In the genomic region with DNA sequence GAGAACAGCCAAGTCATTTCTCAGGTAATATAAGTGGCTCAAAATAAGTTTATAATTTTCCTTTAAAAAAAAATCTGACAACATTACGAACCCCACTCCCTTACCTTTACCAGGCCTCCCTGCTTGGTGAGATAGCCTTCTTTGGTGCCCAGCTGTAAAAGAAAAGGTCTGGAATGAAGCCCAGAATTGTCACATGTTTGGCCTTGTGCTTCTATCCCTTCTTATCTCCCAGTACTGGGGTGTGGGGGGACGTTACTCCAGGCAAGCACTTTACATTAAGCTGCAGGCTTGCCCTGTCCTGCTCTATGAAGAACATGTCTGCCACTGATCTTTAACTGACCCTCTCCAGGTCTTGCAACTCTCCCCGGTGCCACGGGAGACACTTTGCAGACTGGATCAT, we compare ENCODE assay signal across 8 mouse cellular contexts. TPM values are rescaled to one million over a fixed set of nuclear protein-coding genes. Genes with fewer than 3 reads are reported as not detected.
DNase-seq lines count a peak whose midpoint lies in the region; ATAC-seq and TF ChIP-seq lines count a peak whose summit lies in the region.

No protein-coding gene starts in this region.

- H3K4me1 ChIP-seq in heart, embryonic 11.5 days (ENCODE audit: control insufficient read depth, insufficient read depth, low read length): peaks cover 12% of the 10 kb centered on the region
- peaks cover 54% of the 10 kb centered on the region for H3K4me1 ChIP-seq in liver, embryonic 15.5 days (replicated peaks)
- H3K4me1 ChIP-seq in forebrain, postnatal 0 days (ENCODE audit: insufficient read depth): no peaks in the 10 kb centered on the region

- WGBS in heart, embryonic 11.5 days (ENCODE audit: insufficient replicate concordance): 26% methylated on average over 4 of the region's 4 CpGs
- WGBS in liver, embryonic 15.5 days (ENCODE audit: insufficient replicate concordance): 25% methylated on average over 4 of the region's 4 CpGs
- 65% methylated on average over 4 of the region's 4 CpGs for WGBS in forebrain, postnatal 0 days

- no peaks in the 10 kb centered on the region for H3K9me3 ChIP-seq in heart, embryonic 11.5 days (replicated peaks; ENCODE audit: control insufficient read depth, low read length)
- H3K9me3 ChIP-seq in liver, embryonic 15.5 days (replicated peaks): no peaks in the 10 kb centered on the region
- no peaks in the 10 kb centered on the region for H3K9me3 ChIP-seq in forebrain, postnatal 0 days (ENCODE audit: low read length)

- DNase-seq in adrenal gland, adult (ENCODE audit: inconsistent age in 2 of 2, low spot score in 1 of 2): peak; percentile 77 to 94
- DNase-seq in adrenal gland, postnatal 4 days (ENCODE audit: low spot score in 2 of 2): no peak
- DNase-seq in adipocyte (ENCODE audit: low spot score): peak; percentile 38
- DNase-seq in embryo, embryonic 10.5 days (ENCODE audit: low spot score): no peak
- no peak for DNase-seq in frontal cortex, postnatal 36 days (ENCODE audit: low spot score in 2 of 2)
- DNase-seq in forebrain, postnatal 0 days: no peak

- H3K36me3 ChIP-seq in heart, embryonic 11.5 days (ENCODE audit: control insufficient read depth, insufficient read depth, low read length): no peaks in the 10 kb centered on the region
- peaks cover 36% of the 10 kb centered on the region for H3K36me3 ChIP-seq in liver, embryonic 15.5 days (replicated peaks)
- H3K36me3 ChIP-seq in forebrain, postnatal 0 days (ENCODE audit: insufficient read depth): no peaks in the 10 kb centered on the region

- H3K4me3 ChIP-seq in heart, embryonic 11.5 days (ENCODE audit: low read depth, low read length): no peak overlapping the region
- no peak overlapping the region for H3K4me3 ChIP-seq in liver, embryonic 15.5 days (replicated peaks)
- H3K4me3 ChIP-seq in forebrain, postnatal 0 days (ENCODE audit: low read depth, low read length): no peak overlapping the region

- 0 out of 2 replicates have a peak overlapping the region, but pooled peaks have one; percentile 16 for H3K9ac ChIP-seq in heart, embryonic 11.5 days (ENCODE audit: low read depth, low read length)
- peak overlapping the region; percentile 15; the same call in 1 of the 2 replicates for H3K9ac ChIP-seq in liver, embryonic 15.5 days
- no peak overlapping the region for H3K9ac ChIP-seq in forebrain, postnatal 0 days

- no peaks in the 10 kb centered on the region for H3K27me3 ChIP-seq in heart, embryonic 11.5 days (ENCODE audit: control insufficient read depth, insufficient read depth, low read length)
- no peaks in the 10 kb centered on the region for H3K27me3 ChIP-seq in liver, embryonic 15.5 days
- no peaks in the 10 kb centered on the region for H3K27me3 ChIP-seq in forebrain, postnatal 0 days (ENCODE audit: insufficient read depth, low read length)

- no peak overlapping the region for H3K4me2 ChIP-seq in heart, embryonic 11.5 days
- H3K4me2 ChIP-seq in liver, embryonic 15.5 days: peak overlapping the region; percentile 56
- H3K4me2 ChIP-seq in forebrain, postnatal 0 days (ENCODE audit: low read depth): no peak overlapping the region

- ATAC-seq in heart, embryonic 11.5 days (replicated peaks; ENCODE audit: insufficient number of reproducible peaks, low FRiP score, low TSS enrichment): peak; percentile 76
- ATAC-seq in liver, embryonic 15.5 days (ENCODE audit: insufficient read depth): peak; percentile 81
- ATAC-seq in forebrain, postnatal 0 days: no peak

- peak overlapping the region; percentile 82 for H3K27ac ChIP-seq in heart, embryonic 11.5 days (ENCODE audit: low read depth, low read length)
- peak overlapping the region; percentile 83 for H3K27ac ChIP-seq in liver, embryonic 15.5 days (replicated peaks)
- H3K27ac ChIP-seq in forebrain, postnatal 0 days (ENCODE audit: low read depth, low read length): no peak overlapping the region

- no peak for TF ChIP-seq CTCF in forebrain, postnatal 0 days (IDR thresholded peaks at IDR 0.05; ENCODE audit: low read depth)

RNA-seq across cellular contexts. Expression of a gene that starts 22.5 kb away (rescaled TPM):
- total RNA-seq in adrenal gland, postnatal 4 days (2021): 10 to 100 TPM; 63.6 to 68.8 TPM
- 97.0 and 97.2 TPM in 2 replicates for polyA plus RNA-seq in heart, embryonic 11.5 days (2014; fragmentation: Nextera tagmentation; extraction: Ambion mirVana)
- polyA plus RNA-seq in liver, embryonic 15.5 days (2015; fragmentation: Nextera tagmentation; extraction: Ambion mirVana): 52.1 and 53.8 TPM in 2 replicates
- 105 and 116 TPM in 2 replicates for total RNA-seq in forebrain, postnatal 0 days (2014; rRNA removed)
- polyA plus RNA-seq in forebrain, postnatal 0 days (2015; fragmentation: Nextera tagmentation; extraction: Ambion mirVana): 112 and 123 TPM in 2 replicates

RNA-seq across cellular contexts. Expression of a gene that starts 40.6 kb away (rescaled TPM):
- 10 to 100 TPM; 11.6 to 13.8 TPM for total RNA-seq in adrenal gland, postnatal 4 days (2021)
- polyA plus RNA-seq in heart, embryonic 11.5 days (2014; fragmentation: Nextera tagmentation; extraction: Ambion mirVana): 14.0 and 15.4 TPM in 2 replicates
- polyA plus RNA-seq in liver, embryonic 15.5 days (2015; fragmentation: Nextera tagmentation; extraction: Ambion mirVana): 10.5 and 12.0 TPM in 2 replicates
- 4.3 and 4.9 TPM in 2 replicates for total RNA-seq in forebrain, postnatal 0 days (2014; rRNA removed)
- polyA plus RNA-seq in forebrain, postnatal 0 days (2015; fragmentation: Nextera tagmentation; extraction: Ambion mirVana): 2.8 and 3.3 TPM in 2 replicates

Comparison
In these comparisons a context has a peak if more than half of its experiments do, and no peak if none do; other contexts are left out.
1. DNase-seq: peak in adrenal gland, adult (2 of 2) and adipocyte (single experiment); none in adrenal gland, postnatal 4 days (0 of 2), embryo, embryonic 10.5 days (single experiment), frontal cortex, postnatal 36 days (0 of 2) and forebrain, postnatal 0 days (single experiment).